Mouse (Mus musculus): Measurements from ENCODE around the gene Myl12a.

Gene Myl12a

DNA sequence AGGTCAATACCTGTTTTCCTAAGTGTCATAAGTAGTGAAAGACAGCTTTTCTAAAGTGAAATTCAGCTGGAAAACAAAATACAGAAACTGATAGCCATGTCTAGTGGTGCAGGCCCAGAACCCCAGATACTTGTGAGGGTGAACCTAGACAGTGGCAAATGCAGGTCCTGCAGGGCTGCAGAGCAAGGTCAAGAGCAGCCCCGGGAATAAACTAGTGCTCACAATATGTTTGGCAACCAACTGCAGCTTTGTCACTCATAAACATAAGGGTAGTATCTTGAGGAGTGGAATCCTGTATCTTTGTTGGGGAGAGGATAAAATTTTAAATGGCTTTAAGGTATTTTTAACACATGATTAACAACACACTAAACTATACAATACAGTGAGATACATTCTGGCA is 7.1 kb upstream of the Myl12a start:
- no peak for DNase-seq

DNA sequence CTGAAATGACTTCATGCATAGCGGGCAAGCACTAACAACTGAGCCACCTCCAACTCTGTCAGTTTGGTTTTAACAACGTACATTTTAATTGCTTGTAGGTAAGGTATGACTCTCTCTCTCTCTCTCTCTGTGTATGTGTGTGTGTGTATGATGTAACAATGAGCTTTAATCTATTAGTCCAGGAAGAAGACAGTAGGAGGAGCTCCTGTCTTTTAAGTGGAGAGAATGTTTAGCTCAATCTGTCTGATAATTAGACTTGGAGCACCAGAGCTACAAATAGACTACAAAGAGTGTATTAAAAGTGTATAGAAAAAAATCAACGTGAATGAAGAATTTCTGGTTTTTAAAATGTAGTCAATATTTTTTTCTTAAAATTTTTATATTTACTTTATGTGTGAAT is 6.0 kb upstream of the Myl12a start:
- no peak for DNase-seq

- no peak for DNase-seq
These were observed 4.3 kb upstream of the Myl12a start for GRCm38 (mm10) chr17:71006976-71007375.

DNA sequence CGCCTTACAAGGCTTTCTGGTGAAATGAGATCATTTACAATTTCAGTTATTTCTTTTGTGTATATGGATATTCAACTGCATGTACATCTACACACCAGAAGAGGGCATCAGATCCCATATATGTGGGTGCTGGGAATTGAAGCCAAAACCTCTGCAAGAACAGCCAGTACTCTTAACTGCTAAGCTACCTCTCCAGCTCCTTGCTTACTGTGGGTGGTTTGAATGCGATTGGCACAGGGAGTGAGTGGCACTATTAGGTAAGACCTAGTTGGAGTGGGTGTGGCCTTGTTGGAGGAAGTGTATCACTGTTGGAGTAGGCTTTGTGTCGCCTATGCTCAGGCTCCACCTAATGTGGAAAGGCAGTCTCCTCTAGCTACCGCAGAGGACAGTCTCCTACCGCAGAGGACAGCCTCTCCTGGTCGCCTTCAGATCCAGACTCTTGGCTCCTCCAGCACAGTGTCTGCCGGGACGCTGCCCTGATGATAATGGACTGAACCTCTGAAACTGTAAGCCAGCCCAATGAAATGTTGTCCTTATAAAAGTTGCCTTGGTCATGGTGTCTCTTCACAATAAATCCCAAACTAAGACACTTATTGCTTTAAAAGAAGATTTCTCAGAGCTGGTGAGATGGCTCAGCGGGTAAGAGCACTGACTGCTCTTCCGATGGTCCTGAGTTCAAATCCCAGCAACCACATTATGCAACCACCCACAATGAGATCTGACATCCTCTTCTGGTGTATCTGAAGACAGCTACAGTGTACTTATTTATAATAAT is 1.7 kb upstream of the Myl12a start:
- DNase-seq: no peak

DNA sequence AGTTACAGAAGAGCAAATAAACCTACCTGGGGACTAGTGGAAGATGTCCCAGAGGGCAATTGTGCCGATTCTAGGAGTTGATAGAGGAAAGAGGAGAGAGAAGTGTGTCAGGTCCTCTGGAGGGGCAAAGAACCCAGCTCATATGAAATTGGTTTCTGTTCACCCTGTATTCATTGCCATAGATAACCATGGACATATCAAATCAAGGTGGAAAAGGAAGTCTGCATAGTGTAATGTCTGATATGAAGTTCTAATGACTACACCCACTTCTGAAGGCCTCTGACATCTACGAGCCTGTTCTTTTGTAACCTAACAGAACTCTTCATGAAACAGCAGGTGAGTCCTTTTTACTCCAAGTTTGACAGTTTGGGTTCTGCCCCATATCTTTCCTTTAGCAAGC is 1.0 kb upstream of the Myl12a start:
- DNase-seq: no peak

- peak; percentile 11 for DNase-seq
These were observed 434 bp upstream of the Myl12a start for GRCm38 (mm10) chr17:71003112-71003511.

- DNase-seq: peak; percentile 99
These were observed 466 bp downstream of the Myl12a start, which contains the start of gene Myom1 for GRCm38 (mm10) chr17:71002081-71002743. Myom1 (plus strand) TSS chr17:71002633.

GRCm38 (mm10) chr17:71001699-71002080 is 988 bp downstream of the Myl12a start:
- peak; percentile 70 for DNase-seq

- DNase-seq: no peak
These were observed 1.6 kb downstream of the Myl12a start for GRCm38 (mm10) chr17:71001067-71001466.

GRCm38 (mm10) chr17:71000255-71000654 is 2.4 kb downstream of the Myl12a start:
- DNase-seq: no peak

DNA sequence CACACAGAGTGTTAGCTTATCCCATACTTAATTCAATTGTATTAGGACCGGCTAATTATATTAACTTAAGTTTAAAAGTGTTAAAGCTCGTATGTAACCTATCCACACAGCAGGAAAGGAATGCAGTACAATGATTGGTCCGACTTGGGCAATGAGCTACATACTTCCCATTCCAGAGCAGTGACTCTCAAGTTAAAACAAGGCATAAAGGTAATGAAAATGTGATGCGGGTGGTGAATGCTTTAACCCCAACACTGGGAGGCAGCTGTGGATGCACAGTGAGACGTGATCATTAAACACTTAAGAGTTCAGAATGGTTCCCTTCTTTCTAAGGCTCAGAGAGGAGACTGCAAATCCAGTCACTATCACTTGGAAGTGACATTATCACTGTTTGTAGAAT is 3.5 kb downstream of the Myl12a start:
- no peak for DNase-seq

DNA sequence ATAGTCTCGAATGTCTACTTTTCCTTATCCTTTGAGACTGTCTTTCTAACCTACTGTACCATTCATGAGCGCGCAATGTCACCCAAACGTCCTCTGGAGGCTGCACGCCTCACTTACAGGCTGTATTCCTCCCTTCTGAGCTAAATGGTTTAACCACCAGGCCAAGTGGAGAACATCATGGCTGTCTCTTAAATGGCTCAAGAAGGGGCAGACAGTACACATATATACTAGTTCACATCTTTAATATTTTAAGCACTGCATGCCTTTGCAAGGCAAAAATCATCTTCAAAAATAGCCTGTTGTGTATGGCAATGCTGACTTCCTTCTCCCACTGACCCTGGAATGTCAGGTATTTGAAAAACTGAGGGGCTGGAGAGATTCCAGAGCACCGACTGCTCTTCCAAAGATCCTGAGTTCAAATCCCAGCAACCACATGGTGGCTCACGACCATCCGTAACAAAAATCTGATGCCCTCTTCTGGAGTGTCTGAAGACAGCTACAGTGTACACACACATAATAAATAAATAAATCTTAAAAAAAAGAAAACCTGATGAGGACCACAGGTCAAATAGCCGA is 4.2 kb downstream of the Myl12a start:
- DNase-seq: no peak

DNA sequence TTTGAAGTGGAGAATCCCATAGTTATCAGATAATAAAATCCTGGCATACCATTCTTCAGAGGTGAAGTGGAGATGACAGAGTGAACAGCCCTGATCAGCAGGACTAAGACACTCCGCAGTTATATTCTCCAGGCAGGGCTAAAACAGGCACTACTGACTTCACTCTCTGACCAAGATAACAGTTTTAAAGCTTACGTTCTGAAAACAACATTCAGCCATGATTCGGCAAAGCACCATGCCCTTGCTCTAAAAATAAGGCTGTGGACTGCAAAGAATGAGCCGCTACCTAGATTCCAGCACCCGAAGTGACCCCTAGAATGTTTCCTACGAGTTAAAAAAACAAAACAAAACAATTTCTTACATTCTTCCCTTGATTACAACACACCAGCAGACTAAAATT is 4.8 kb downstream of the Myl12a start:
- no peak for DNase-seq

DNA sequence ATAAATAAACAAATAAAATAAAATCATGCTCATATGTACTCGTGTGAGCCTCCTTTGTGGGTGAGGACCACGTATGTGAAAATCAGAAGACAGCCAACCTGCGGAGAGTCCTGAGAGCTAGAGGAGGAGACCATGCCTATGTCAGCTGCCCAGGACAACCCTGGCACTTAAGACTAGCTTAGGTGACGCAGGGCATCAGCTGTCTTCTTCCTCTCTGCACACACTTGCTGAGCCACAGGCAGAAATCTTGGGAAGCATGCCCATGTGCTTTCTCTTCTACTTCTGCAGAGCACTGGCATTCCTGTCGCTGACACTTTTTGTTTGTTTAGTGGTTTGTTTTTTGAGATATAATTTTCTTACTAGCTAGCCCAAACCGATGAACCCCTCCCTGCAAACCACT is 7.1 kb downstream of the Myl12a start:
- no peak for DNase-seq

DNA sequence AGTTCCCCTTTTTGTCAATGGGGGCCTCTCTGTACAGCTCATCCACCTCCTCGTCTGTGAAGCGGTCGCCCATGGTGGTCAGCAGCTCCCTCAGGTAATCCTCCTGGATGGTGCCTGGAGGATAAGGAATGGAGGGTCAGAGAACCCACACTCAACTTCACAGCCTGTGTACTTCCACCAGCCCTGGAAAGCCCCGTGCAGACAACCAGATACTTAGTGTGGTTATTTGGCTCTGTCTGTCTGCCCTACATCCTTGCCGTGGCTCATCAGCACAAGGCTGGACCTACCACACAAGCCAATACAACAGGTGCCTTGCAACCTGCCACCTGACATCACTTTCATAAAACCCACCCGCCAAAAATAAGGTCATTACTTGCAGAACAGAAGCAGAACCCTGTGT is 8.0 kb downstream of the Myl12a start:
- no peak for DNase-seq

- DNase-seq: no peak
These were observed 9.3 kb downstream of the Myl12a start for GRCm38 (mm10) chr17:70993385-70993807.

DNA sequence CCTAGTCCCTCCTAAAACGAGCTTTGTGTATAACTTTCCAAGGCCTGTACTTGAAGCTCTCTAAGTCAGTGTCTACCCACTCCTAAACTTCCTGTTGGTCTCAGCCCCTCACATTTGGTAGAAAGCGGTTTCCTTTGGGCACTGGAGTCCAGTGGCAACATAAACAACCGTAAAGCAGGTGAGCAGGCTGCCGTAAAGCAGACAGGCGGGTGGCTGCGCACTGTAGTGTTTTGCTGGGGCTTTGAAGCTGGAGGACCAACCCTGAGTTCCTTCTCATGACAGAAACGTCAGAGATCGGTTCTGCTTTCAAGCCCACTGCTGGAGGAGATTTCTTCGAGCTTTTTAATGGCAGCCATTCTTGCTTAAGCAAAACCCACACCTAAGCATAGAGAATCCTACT is 10.0 kb downstream of the Myl12a start:
- DNase-seq: no peak

GRCm38 (mm10) chr17:70991706-70992625 is 10.7 kb downstream of the Myl12a start:
- peak; percentile 59 for DNase-seq

DNA sequence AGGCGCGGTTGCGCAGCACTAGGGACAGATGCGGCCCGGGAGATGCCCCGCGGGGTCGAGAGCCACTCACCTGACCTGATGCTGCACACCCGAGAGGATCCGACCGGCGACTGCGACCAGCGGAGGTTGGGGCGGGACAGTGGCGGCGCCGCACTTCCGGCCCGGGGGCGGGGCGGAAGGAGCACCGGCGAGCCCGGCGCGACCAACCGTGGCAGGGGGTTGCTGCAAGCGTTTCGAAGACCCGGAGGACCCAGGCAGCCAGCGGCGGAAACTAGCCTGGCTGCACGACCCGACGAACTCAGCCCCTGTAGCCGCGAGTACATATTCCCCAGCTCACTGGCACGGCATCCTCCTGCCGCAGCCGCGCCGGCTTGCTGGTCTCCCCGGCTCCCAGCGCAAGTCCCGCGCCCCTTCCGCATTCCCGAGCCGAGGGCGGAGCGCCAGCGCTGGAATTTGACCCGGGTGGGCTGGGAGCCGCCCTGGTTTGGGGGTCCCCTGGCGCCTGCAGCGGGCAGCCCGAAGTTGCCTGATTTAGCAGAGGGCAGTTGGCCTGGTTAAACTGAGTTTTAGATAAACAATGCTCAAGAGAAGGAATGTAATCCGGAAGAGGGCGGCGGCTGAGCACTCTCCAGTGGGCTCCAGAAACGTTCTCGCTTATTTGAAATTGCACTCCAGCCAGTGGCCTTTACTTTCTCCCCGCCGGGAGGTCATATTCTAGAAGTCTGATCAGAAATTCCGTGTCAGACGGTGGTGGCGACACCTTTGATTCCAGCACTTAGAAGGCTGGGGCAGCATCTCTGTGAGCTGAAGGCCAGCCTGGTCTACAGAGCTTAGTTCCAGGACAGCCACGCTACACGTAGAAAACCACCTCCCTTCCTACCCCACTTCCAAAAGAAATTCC is 12.0 kb downstream of the Myl12a start:
- DNase-seq: peak; percentile 89

DNA sequence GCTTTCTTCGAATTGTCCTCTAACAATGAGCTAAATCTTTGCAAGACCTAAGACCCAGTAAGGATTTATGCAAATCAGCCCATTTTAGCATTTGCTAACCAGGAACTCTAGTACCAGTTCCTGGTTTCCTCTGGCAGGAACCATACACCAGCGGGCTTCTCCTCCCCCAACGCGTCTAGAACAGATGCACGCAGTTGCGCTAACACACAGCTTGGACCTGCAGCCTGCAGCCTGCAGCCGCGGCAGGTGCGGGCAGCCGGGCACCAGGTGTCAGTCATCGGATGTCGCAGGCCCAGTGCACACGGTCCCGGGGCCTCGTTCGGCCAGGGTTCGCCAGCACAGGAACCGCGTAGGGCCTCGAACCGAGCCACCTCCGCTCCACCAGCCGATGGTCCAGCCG is 12.7 kb downstream of the Myl12a start:
- DNase-seq: peak; percentile 66

- no peak for DNase-seq
These were observed 13.2 kb downstream of the Myl12a start for GRCm38 (mm10) chr17:70989430-70989829.

- DNase-seq: no peak
These were observed 14.3 kb downstream of the Myl12a start for GRCm38 (mm10) chr17:70988337-70988767.
